Mouse (Mus musculus): ENCODE results near the gene Rer1.

- no peak for TF ChIP-seq CTCF (IDR thresholded peaks at IDR 0.05; ENCODE audit: low read depth, low read length)
- TF ChIP-seq EP300 (IDR thresholded peaks at IDR 0.05; ENCODE audit: insufficient read depth, low read depth, low read length): no peak
Measured at GRCm38 (mm10) chr4:155122444-155123040, 36.4 kb upstream of the Rer1 start.
